Mouse (Mus musculus): ENCODE data around the gene Wipi1. TPM values are rescaled to one million over a fixed set of nuclear protein-coding genes. Genes with fewer than 3 reads are reported as not detected.
"Not testable (repeated sequence)": the region's sequence is repeated elsewhere in the genome, so short reads cannot be mapped to it uniquely, and the experiment has no call there.

Gene Wipi1
- total RNA-seq, 2 experiments from 2014 or later = 51.9 to 53.1 TPM

- no peak for DNase-seq (ENCODE audit: low spot score in 2 of 2)
Observed at GRCm38 (mm10) chr11:109621183-109621582, 9.4 kb upstream of the Wipi1 start.

- no peak for DNase-seq (ENCODE audit: low spot score in 2 of 2)
Observed at GRCm38 (mm10) chr11:109620356-109620755, 8.6 kb upstream of the Wipi1 start.

- not testable (repeated sequence) for DNase-seq (ENCODE audit: low spot score in 2 of 2)
Observed at GRCm38 (mm10) chr11:109619055-109619454, 7.3 kb upstream of the Wipi1 start.

- DNase-seq (ENCODE audit: low spot score in 2 of 2) = no peak
Observed at GRCm38 (mm10) chr11:109616766-109617165, 5.0 kb upstream of the Wipi1 start.

DNA sequence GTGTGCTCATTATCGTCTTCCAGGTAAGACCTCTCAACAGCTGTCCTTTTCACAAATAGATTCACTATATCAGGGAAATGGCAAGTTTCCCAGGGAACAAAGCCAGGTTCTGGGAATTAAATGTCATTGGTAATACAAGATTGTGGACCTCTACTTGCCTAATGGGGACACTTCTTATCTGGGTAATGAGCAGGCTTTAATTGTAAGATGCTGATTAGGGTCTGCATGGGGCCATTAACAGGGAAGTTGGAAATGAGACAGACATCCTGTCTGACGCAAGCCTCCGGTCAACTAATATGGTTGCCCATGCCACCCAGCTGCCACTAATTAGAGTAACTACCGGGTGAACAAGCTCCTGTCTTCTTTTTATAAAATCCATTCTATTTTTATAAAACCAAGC, 4.6 kb upstream of the Wipi1 start:
- no peak for DNase-seq (ENCODE audit: low spot score in 2 of 2)

DNA sequence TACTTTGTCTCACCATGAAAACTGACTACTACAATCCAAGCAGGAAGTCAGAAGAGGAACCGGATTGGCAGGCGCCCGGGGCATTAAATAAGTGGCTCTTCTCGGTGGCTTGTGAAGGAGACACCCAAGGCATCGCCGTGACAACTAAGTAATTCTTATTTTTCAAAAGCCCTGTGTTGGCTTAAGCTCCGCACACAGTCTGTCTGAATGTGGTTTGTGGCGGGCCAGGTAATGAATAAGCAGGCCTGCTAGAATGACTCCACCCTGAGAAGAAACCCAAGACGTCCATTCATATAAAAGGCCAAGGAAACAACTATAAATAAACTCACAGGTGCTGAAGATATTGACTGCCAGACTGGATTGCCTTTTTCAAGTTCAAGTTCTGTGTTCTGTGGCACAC, 3.5 kb upstream of the Wipi1 start:
- no peak for DNase-seq (ENCODE audit: low spot score in 2 of 2)

GRCm38 (mm10) chr11:109612871-109613529, 1.2 kb upstream of the Wipi1 start:
- no peak for DNase-seq (ENCODE audit: low spot score in 2 of 2)

GRCm38 (mm10) chr11:109610795-109611302, 918 bp downstream of the Wipi1 start:
- no peak for DNase-seq (ENCODE audit: low spot score in 2 of 2)

GRCm38 (mm10) chr11:109610046-109610794, 1.5 kb downstream of the Wipi1 start:
- DNase-seq (ENCODE audit: low spot score in 2 of 2) = no peak

DNA sequence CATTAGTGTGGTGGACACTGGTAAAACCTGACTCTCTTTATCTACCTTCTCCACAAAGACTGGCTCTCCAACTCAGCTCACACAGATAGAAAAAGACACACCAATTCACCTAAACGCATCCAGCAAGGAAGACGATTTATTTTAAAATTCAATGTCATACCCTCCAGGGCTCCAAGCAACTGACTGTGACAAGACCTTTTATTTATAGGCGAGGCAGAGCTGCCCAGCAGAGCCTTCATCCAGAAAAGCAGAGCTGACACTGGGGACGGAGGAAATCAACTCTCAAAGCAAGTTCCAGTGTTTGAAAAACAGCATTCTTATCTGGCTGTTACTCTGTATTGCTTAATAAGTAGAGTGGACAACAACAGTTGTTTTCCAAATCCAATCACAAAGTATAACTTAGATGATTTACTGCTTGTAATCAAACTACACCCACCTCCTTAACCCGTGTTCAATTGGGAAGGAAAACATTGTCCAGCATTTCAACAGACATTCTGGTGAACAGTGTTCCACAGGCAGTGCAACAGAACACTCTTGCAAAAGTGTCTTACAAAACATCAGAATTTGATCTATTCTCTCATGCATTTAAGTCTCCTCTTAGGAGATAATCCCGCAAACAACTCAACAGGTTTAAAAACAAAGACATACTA, 2.7 kb downstream of the Wipi1 start:
- no peak for DNase-seq (ENCODE audit: low spot score in 2 of 2)

DNA sequence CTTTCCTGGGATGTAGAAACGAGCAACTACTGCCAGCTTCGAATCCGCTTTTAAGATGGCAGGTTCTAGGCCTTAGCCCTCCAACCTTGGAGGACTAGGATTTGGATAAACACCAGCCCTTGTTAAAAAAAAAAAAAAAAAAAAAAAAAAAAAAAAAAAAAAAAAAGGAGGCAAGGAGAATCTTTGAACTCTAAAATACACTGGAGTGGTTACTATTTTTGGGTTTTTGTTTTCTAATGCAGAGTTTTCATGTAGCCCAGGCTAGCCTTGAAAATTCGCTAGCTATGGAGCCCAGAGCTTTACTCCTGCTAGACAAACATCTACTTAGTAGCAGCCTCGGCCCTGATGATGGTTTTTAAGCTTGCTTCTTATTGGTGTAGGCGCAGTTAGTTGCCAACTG, 4.2 kb downstream of the Wipi1 start:
- DNase-seq (ENCODE audit: low spot score in 2 of 2) = no peak

- DNase-seq (ENCODE audit: low spot score in 2 of 2) = no peak
Observed at GRCm38 (mm10) chr11:109598778-109599570, 12.8 kb downstream of the Wipi1 start.

DNA sequence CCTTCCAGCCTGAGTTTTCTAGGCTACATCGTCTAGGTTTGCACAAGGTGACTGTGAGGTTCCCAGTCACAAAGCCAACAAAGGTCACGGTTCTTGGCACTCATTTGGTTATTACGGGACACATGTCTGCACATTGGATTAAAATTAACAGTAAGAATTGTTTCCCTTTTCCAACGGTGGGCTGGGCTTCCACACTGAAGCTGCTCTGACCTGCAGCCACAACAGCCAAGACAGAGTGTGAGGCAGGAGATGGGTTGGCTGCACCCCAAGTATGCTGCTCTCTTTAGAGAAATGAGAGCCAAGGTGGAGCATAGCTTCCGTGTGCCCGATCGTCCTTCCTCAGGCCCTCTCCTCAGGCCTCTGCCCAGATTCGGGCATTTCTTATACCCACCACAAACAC, 17.0 kb downstream of the Wipi1 start:
- DNase-seq (ENCODE audit: low spot score in 2 of 2) = no peak

DNA sequence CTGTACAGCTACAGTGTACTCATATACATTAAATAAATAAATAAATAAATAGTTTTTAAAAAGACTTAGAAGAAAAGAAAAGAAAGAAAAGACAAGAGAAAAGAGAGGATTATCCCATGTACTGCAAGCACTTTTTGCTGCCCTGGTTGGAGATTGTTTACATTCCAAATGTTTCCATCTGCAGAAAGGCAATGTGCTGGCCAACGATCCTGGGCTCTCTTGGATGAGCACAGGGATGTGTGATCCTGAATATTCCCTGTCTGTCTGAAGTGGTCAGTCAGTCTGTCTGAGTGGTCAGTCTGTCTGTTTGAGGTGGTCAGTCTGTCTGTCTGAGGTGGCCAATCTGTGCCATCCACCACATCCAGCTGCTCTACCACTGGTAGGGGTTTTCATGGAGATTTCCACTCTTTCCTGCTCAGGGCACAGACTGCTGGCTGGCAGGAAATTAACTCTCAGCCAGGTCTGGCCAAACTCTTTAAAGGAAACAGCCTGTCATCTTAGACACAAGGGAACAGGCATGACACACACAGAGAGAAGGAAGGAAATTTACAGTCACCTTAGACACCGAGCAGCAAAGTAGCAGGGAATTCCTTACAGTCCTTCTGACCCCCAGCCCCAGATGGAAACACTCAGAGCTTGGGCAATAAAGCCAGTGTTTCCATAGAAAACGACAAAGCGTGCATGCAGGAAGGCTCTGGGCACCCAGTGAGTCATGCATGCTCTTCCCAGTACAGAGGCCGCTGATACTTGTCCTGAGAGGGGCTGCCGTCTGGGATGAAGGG, 18.4 kb downstream of the Wipi1 start:
- DNase-seq (ENCODE audit: low spot score in 2 of 2) = no peak

- no peak for DNase-seq (ENCODE audit: low spot score in 2 of 2)
Observed at GRCm38 (mm10) chr11:109591511-109591910, 20.3 kb downstream of the Wipi1 start.

- no peak for DNase-seq (ENCODE audit: low spot score in 2 of 2)
Observed at GRCm38 (mm10) chr11:109590012-109590411, 21.8 kb downstream of the Wipi1 start.

DNA sequence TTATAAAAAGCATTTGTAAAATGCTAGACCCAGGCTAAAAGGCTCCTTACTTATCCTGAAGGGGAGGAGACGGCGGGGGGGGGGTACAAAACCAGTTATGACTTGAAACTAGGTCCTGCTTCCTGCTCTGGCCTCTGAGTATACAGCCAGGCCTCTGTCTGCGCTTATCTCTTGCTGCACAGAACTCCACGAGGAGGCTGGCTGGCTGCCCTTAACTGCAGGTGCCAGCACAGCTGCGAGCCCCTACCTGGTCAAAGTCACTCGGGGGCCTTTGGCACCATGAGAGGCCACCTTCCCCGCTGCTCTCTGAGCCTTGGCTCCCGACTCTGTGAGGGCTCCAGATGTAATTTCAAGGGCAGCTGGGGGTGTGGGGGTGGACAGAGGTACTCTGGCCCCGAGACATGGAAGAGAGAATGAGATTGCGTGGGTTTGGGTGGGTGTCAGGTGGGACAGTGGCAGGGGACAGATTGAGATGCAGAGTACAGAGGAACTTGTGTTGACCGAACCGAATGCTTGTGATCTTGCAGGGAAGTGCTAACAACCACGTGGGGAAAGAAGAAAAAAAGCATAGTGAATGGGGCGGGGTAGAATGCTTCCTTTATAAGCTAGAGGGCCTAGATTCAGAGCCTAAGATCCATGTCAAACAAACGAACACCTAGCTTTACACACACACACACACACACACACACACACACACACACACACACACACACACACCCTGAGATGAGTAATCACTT, 24.0 kb downstream of the Wipi1 start:
- DNase-seq (ENCODE audit: low spot score in 2 of 2) = no peak

DNA sequence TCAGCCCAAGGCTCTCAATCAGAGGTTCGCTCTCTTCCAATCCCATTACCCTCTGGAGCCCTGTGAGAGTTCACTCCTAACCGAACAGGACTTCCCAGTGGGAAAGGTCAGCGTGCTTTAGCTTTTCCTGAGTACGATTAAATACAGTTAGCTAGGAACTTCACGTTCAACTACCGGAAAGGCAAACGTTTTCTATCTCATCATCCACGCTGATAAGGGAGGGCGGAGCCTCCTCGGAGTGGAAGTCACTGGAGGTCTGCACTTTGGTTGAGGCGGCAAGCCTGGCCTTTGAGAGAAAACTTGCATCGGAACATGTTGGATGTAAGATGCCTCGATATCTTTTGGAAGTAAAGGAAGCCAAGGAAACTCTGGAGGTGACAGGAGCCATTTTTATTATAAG, 24.7 kb downstream of the Wipi1 start:
- DNase-seq (ENCODE audit: low spot score in 2 of 2) = no peak

DNA sequence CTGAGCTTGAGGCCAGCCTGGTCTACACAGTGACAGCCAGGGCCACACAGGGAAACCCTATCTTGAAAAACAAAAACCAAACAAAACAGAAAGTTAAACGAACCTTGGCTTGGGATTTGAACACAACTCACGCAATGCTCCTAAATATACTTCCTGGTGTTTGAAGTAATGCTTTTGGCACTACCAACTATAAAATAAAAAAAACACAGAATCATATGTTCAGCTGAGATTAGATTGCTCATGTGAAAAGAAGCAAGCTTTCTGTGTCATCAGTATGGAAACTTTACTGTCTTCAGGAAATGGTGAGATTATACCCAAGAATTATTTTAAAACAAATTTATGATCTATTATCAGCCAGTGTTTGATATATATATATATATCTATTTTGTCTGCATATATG, 25.3 kb downstream of the Wipi1 start:
- no peak for DNase-seq (ENCODE audit: low spot score in 2 of 2)

Data from adrenal gland, postnatal 4 days (tissue).